Mouse (Mus musculus): ENCODE data around the gene Prdm16.

GRCm38 (mm10) chr4:154683068-154683752 lies 46.5 kb upstream of the Prdm16 start:
- TF ChIP-seq POLR2A (IDR thresholded peaks at IDR 0.05; ENCODE audit: borderline replicate concordance, low read depth, low read length) (no peak), CTCF (IDR thresholded peaks at IDR 0.05; ENCODE audit: low read depth, low read length) (no peak)

Data from bone marrow macrophage, adult 2 months (primary cell).